Mouse (Mus musculus) heart, adult 2 months (tissue): ENCODE measurements around the gene Ugt1a7c. TPM values are rescaled to one million over a fixed set of nuclear protein-coding genes. Genes with fewer than 3 reads are reported as not detected.
"Not testable (repeated sequence)": the region's sequence is repeated elsewhere in the genome, so short reads cannot be mapped to it uniquely, and the experiment has no call there.

Experiments
- DNase-seq, 2 experiments: peaks; one replicate each; pipeline ENCODE4 v3.0.0; 2021
- H3K27ac ChIP-seq: fragments of 200-600 bp; 2 replicates; pipeline ENCODE4 v1.8.1; 2022
- H3K27me3 ChIP-seq: fragments of 200-500 bp; 2 replicates; pipeline ENCODE4 v1.6.1; 2012; ENCODE audit warnings: mild to moderate bottlenecking, low read length, inconsistent platforms, mixed read lengths; ENCODE audit not compliant: control insufficient read depth, insufficient read depth
- H3K36me3 ChIP-seq: fragments of 200-500 bp; 2 replicates; pipeline ENCODE4 v1.6.1; 2012; ENCODE audit warnings: low read length, inconsistent platforms; ENCODE audit not compliant: control insufficient read depth, insufficient read depth
- H3K4me1 ChIP-seq: fragments of 200-500 bp; 2 replicates; pipeline ENCODE4 v1.6.1; 2011; ENCODE audit warnings: low read length; ENCODE audit not compliant: control insufficient read depth, insufficient read depth
- H3K4me3 ChIP-seq: fragments of 200-600 bp; 2 replicates; pipeline ENCODE4 v1.8.1; 2022
- H3K79me2 ChIP-seq: fragments of 200-500 bp; replicated peaks from 2 replicates; pipeline ENCODE4 v1.6.1; 2012; ENCODE audit warnings: mild to moderate bottlenecking, inconsistent platforms, low read length, moderate library complexity, mixed read lengths; ENCODE audit not compliant: control insufficient read depth, insufficient read depth
- H3K9ac ChIP-seq: fragments of 200-500 bp; 2 replicates; pipeline ENCODE4 v1.6.1; 2012; ENCODE audit warnings: low read depth, mild to moderate bottlenecking, control low read depth, inconsistent platforms, low read length, mixed read lengths
- CTCF ChIP-seq: fragments of 200-600 bp; IDR thresholded peaks from 2 replicates; pipeline ENCODE4 v1.8.1; 2022; ENCODE audit warnings: antibody characterized with exemption, mild to moderate bottlenecking, moderate library complexity
- EP300 ChIP-seq: fragments of 200-500 bp; IDR thresholded peaks from 2 replicates; pipeline ENCODE4 v1.6.1; 2011; ENCODE audit warnings: low read depth, low read length, control low read depth; ENCODE audit not compliant: insufficient read depth
- POLR2A ChIP-seq: fragments of 200-500 bp; IDR thresholded peaks from 2 replicates; pipeline ENCODE4 v1.6.1; 2011; ENCODE audit warnings: mild to moderate bottlenecking, low read depth, low read length, control low read depth; ENCODE audit not compliant: insufficient read depth
- WGBS: fragments of 180-500 bp; shearing (Covaris S2); methylation state at CpG from one replicate; pipeline ENCODE4 v1.1.7; 2018; 5-methylcytosine and 5-hydroxymethylcytosine counted together
- intact Hi-C: fragments of 180-260 bp; cut with DNase I; formaldehyde crosslinking; loops from one replicate; pipeline ENCODE4 v1.15.1; 2025
- polyA plus RNA-seq: library from polyadenylated mRNA; depleted of rRNA; stranded (reverse); fragments of >200 nt; gene quantifications from 2 replicates; pipeline ENCODE4 v1.2.3, GENCODE M21; 2012
- total RNA-seq, 2 experiments: library from RNA; stranded (reverse); gene quantifications; 2 replicates each; pipeline ENCODE4 v1.2.3; 2021

Gene Ugt1a7c
- total and polyA plus RNA-seq, 3 experiments = 0.70 to 1.2 (median 0.90) TPM

DNA sequence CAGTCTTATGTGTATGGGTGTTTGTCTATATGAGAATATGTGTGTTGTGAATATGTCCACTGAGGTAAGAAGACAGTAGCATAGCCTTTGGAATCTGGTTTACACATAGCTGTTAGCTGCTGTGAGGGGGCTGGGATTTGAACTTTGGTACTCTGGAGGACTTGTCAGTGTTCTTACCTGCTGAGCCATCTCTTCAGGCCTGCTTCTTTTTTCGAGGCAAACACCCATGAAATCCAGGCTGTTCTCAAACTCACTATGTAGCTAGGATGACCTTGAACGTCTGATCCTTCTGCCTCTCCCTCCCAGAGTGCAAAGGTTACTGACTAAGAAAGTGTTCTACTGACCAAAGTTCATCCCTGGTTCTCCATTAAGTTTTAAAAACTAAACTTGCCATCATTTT, 10.8 kb downstream of the Ugt1a7c start:
- Histone ChIP-seq H3K4me1 (no peaks in the 10 kb centered on the region), H3K36me3 (no peaks in the 10 kb centered on the region), H3K27ac (no peak overlapping the region), H3K9ac (no peak overlapping the region), H3K27me3 (no peaks in the 10 kb centered on the region), H3K79me2 (no peaks in the 10 kb centered on the region), H3K4me3 (no peak overlapping the region)
- no peak for DNase-seq
- intact Hi-C loops = no loop called here
- 54% methylated on average over 2 of the region's 2 CpGs for WGBS
- no peak for TF ChIP-seq CTCF
- no peak for TF ChIP-seq EP300
- TF ChIP-seq POLR2A = no peak

GRCm38 (mm10) chr1:88109027-88109557, 14.2 kb downstream of the Ugt1a7c start:
- H3K79me2 ChIP-seq, H3K9ac ChIP-seq, H3K4me3 ChIP-seq, H3K4me1 ChIP-seq, DNase-seq, H3K27me3 ChIP-seq, intact Hi-C loops, H3K36me3 ChIP-seq, H3K27ac ChIP-seq: not testable (repeated sequence)
- 80% methylated on average over 2 of the region's 2 CpGs for WGBS

- DNase-seq, H3K9ac ChIP-seq, H3K36me3 ChIP-seq, H3K27me3 ChIP-seq, intact Hi-C loops, H3K27ac ChIP-seq, H3K4me3 ChIP-seq, H3K4me1 ChIP-seq, H3K79me2 ChIP-seq: not testable (repeated sequence)
- WGBS = 49% methylated on average over 2 of the region's 2 CpGs
These were observed 14.7 kb downstream of the Ugt1a7c start for GRCm38 (mm10) chr1:88109604-88110003.

DNA sequence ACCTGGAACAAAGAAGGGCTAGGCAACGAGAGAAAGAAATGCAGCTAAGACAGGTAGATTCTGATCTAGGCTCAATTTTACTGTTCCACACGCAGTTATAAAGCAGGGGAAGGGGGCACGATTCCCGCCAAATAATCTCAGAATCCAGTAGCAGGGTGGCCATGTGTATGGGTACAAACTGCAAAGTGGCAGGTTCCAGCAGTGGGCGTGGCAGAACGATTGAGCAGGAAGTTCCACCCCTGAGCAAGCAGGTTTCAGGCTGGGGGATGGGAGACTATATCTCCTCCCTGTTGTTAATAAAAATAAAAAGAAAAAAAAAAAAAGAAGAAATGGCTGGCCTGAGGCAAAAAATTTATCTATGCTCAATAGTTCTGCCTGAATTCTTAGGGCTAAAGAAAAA, 17.9 kb downstream of the Ugt1a7c start:
- intact Hi-C loops, H3K4me3 ChIP-seq, DNase-seq, H3K4me1 ChIP-seq, H3K27me3 ChIP-seq, H3K27ac ChIP-seq, H3K9ac ChIP-seq, H3K36me3 ChIP-seq, H3K79me2 ChIP-seq: not testable (repeated sequence)
- WGBS = 86% methylated on average over 6 of the region's 6 CpGs

DNA sequence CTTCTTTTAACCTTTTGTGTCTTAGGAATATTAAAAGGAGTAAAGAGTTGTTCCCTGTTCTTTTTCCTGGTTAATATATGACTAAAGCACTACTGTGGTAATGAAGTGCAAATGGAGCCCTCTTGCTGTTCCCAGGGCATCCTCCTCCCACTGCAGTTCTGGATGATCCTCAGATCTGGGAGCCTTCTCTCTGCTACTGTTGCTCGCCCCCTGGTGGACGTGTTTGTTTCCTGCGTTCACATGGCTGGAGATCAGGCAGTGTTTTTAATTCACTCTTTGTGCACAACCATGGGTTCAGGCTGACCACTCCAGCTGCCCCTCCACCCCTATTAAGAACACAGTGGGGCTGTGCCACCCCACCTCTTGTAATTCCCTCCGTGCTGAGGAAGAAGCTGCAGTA, 25.7 kb downstream of the Ugt1a7c start:
- H3K9ac ChIP-seq, H3K36me3 ChIP-seq, H3K4me1 ChIP-seq, H3K27me3 ChIP-seq, intact Hi-C loops, H3K4me3 ChIP-seq, H3K79me2 ChIP-seq, H3K27ac ChIP-seq, DNase-seq: not testable (repeated sequence)
- peak; percentile 47; the same call in 1 of the 2 replicates for TF ChIP-seq CTCF
- 7% methylated on average over 4 of the region's 4 CpGs for WGBS

DNA sequence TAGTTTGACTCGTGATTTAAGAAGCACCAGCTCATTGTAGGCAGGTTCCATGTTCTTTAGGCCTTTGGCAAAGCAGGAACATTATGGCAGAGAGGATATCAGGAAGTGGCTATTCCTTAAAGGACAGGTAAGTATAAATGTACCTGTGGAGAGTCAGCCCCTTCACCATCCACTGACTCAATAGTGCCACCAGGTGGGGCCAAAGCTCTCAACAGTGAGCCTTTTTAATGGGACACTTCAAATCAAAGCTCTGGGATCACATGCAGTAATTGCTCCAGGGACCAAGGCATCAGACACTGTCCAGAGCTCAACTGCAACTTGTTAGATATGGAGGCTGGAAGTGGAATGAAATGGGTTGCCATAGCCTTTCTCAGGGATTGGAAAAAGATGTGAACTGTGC, 26.7 kb downstream of the Ugt1a7c start:
- WGBS = no CpG with 5 or more reads among the region's 1 CpGs
- intact Hi-C loops, H3K36me3 ChIP-seq, H3K4me3 ChIP-seq, H3K27ac ChIP-seq, DNase-seq, H3K9ac ChIP-seq, H3K4me1 ChIP-seq, H3K79me2 ChIP-seq, H3K27me3 ChIP-seq: not testable (repeated sequence)

GRCm38 (mm10) chr1:88125827-88126360, 31.0 kb downstream of the Ugt1a7c start:
- intact Hi-C loops = not testable (repeated sequence)
- 74% methylated on average over 4 of the region's 4 CpGs for WGBS

GRCm38 (mm10) chr1:88129091-88129490, 34.2 kb downstream of the Ugt1a7c start:
- H3K27me3 ChIP-seq, H3K27ac ChIP-seq, H3K4me3 ChIP-seq, intact Hi-C loops, H3K36me3 ChIP-seq, H3K9ac ChIP-seq, H3K4me1 ChIP-seq, DNase-seq, H3K79me2 ChIP-seq: not testable (repeated sequence)
- 76% methylated on average over 2 of the region's 2 CpGs for WGBS

More at GRCm38 (mm10) chr1:88125827-88126360, 31.0 kb downstream of the Ugt1a7c start:
- not testable (repeated sequence) for H3K4me1 ChIP-seq, H3K36me3 ChIP-seq, H3K4me3 ChIP-seq, H3K27me3 ChIP-seq, DNase-seq, H3K79me2 ChIP-seq, H3K9ac ChIP-seq, H3K27ac ChIP-seq

DNA sequence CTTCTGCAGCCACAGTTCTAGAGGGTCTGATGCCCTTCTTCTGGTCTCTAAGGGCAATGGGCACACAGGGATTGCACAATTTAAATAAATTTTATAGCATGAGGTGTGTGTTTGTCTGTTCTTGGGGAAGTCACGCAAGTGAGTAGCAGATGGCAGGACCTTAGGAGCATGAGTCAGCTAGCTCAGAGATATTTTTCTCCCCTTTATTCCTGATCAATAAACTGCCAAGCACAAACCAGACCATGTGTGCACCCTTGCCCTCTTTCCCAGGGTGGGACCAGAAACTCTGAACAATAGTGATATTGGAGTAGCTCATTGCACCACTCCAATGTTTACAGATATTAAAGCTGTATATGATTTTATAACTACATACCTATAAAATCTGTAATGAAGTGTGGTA, 35.4 kb downstream of the Ugt1a7c start:
- H3K36me3 ChIP-seq, intact Hi-C loops, H3K9ac ChIP-seq, H3K4me3 ChIP-seq, H3K27me3 ChIP-seq, H3K79me2 ChIP-seq, DNase-seq, H3K27ac ChIP-seq, H3K4me1 ChIP-seq: not testable (repeated sequence)
- WGBS = 82% methylated on average over 1 of the region's 1 CpGs
